Mouse (Mus musculus) thymus, adult 18-20 months (tissue): ENCODE results near the gene Epgn.

ENCODE experiments used
- DNase-seq, 2 experiments: peaks; one replicate each; pipeline ENCODE4 v3.0.0; 2022; ENCODE audit warnings: mixed read lengths in 2 of 2

Epgn gene

DNA sequence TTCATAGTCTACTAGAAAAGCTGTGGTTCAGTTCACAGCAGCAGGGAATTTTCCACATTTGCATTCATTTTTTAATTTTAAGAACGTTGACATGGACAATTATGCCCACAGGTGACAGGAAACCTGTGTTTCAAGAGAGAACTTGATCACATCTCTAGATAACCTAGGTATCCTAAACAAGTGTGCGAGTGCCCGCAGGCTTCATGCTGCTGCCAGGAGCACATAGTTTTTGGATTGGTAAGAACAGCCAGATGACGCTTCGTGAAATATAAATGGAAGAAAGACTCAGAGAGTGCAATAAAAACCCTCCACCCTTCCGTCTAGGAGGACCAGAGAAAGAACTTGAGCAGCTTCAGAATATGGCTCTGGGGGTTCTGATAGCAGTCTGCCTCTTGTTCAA lies at the start of gene Epgn:
Epgn (plus strand) TSS at position 301 of the 400 bp plus-strand sequence.
- no peak for DNase-seq

DNA sequence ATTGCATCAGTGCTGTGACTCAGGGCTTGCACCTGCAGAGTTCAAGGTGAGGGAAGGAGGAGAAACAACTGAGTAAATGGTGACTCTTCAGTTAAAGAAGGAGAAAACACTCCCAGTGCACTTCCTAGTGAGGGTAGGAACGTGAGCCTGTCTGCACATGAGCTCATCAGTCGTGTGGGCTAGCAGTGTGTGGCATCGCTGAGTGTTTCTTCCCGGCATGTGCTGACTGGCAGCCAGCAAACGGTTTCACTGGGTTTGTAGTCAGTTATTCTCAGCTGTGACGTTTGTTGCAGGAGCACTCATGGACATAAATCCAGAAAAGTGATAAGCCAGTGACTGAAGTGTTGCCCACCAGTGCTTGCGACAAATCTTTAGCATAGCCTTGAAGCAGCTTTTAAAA lies 47.0 kb upstream of the Epgn start:
- no peak for DNase-seq

GRCm38 (mm10) chr5:90987605-90988004 lies 39.7 kb upstream of the Epgn start:
- no peak for DNase-seq

- no peak for DNase-seq
These were observed 39.1 kb upstream of the Epgn start for GRCm38 (mm10) chr5:90988149-90988548.

- DNase-seq = no peak
These were observed 38.7 kb upstream of the Epgn start for GRCm38 (mm10) chr5:90988592-90988991.

- no peak for DNase-seq
These were observed 27.3 kb upstream of the Epgn start for GRCm38 (mm10) chr5:90999942-91000341.

DNA sequence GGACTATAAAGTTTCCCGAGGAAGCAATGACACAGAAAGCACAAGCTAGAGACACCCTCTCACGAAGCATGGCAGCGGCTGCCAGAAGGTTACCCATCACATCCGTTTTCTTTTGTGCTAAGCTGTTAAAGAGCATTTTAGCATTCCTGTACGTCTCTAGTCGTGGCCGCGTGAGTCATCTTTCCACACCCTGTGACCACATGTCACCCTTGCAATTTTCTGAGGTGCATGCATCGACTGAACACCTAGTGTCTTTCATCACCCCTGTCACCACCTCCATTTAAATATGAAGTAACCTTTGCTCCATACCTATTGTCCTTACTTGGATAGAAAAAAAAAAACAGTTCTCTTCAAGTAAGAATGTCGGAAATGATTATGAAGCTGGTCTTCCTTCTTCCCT lies 12.0 kb upstream of the Epgn start:
- no peak for DNase-seq

- DNase-seq = no peak
These were observed 4.2 kb upstream of the Epgn start for GRCm38 (mm10) chr5:91023114-91023513.

DNA sequence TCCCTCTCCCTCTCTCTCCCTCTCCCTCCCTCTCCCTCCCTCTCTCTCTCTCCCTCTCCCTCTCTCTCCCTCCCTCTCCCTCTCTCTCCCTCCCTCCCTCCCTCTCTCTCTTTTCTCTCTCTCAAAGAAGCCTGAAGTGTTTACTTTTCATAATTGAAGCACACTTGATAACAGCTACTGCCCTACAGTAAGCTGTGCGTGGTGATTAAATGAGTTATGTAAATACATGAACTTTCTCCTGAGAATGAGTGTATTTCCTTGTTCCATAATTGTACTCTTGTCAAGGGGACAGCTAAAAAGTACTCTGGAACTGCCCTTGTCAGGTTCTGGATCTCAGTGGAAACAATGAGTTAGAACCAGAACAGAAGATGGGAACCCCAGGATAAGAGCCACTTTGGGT lies 576 bp downstream of the Epgn start:
- no peak for DNase-seq

DNA sequence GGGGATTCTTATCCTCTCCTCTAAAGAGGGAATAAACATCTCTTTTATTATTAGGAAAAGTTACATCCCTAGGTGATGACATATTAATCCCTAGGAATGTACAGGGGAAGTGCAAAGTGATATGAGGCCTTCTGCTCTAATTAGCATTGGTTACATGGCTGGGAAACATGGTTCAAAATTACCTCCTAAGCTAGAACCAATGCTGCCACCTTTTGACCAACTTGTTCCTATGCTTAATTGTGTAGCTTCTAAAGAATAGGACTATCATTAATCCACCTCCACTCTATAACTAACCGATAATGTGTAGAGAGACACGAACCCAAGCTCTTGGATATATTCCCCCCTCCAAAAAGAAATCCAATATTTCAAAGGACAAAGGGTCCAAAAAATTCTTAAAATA lies 3.4 kb downstream of the Epgn start:
- no peak for DNase-seq

GRCm38 (mm10) chr5:91035341-91035740 lies 8.1 kb downstream of the Epgn start:
- DNase-seq = no peak

DNA sequence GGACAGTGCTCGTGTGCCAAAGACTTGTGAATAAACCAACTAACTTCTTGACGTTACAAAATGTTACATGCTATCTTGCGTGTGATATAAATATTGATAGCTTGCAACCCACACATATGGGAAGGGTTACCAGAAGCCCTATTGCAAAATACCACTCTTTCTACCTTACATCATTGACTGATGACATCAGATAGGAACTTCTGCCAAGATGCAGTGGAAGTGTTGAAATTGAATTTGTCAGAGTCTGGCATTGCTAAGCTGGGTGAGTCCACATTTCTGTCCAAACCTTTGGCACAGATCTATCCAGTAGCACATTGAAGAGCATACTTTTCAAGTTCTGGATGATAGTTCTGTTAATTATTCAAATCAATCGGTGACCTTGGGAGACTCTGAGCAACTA lies 9.4 kb downstream of the Epgn start:
- DNase-seq = no peak

GRCm38 (mm10) chr5:91037756-91038155 lies 10.5 kb downstream of the Epgn start:
- no peak for DNase-seq

GRCm38 (mm10) chr5:91038547-91038946 lies 11.3 kb downstream of the Epgn start:
- no peak for DNase-seq

DNA sequence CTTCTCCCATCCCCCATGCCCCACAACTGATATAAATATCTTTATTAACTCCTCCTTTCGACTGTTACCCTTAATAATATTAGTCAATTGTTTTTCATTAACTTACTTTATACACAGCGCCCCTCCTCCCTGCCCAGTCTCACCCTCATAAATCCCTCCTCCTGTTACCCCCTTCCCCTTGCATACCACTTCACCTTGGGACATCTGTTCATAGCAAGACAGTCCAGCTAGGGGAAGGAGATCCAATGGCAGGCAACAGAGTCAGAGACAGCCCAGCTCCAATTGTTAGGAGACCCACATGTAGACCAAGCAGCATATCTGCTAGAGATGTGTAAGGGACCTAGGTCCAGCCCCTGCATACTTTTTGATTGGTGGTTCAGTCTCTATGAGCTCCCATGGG lies 11.7 kb downstream of the Epgn start:
- DNase-seq = no peak

GRCm38 (mm10) chr5:91047987-91048386 lies 20.7 kb downstream of the Epgn start:
- no peak for DNase-seq

DNA sequence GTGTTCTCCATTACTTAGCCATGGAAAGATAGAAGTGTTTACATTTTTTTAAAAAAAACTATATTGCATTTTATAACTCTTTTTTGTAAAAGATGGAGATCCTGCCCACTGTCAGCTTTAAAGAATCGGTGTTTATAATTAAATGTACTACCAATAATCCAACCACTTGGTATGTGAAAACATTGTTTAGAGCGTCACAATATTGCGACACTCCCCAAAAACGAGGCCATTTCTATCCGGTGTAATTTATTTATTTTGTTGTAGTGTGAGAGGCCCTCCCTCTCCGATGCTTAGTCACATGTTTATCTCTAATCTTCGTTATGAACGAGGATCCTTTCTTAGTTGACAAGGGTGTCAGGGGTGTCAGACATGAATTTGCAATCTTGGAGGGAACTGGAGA lies 21.1 kb downstream of the Epgn start:
- no peak for DNase-seq

DNA sequence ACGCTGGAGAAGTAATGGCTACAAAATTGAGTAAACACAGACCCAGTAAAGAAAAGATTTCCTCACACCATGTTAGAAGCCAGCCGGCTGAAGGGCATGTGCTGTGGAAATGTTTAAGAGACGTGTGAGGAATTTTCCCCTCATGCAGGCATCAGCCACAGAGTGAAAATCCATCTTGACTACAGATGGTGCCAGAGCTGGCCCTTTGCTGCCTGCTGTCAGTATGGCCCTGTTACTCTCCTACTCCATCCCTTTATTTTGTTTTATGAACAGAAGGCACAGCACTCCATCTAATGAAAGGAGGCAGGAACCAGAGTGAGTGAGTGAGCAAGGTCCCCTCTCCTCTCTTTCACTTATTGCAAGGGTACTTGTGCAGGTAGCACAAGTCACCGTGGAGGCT lies 45.1 kb downstream of the Epgn start:
- no peak for DNase-seq

GRCm38 (mm10) chr5:91073626-91074025 lies 46.4 kb downstream of the Epgn start:
- no peak for DNase-seq

DNA sequence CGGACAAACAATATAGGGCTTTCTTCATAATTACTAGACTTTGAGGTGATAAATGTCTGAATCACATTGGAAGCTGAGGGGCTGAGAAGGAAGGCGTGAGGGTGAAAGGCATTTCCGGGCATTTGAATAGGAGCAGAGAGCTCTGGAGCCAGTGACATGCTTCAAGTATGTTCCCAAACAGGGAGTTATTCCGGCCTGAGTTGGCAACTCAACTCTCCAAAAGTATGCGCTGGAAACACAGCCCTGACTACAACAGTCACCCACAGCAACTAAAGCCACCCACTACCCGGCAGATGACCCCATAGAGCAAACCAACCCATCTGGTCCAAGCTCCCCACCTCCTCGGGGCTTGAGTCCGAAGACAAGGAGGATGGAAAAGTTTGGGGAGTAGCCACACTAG lies 46.8 kb downstream of the Epgn start:
- DNase-seq = no peak

GRCm38 (mm10) chr5:91074450-91074950 lies 47.2 kb downstream of the Epgn start, which contains the start of gene Ereg:
Ereg (plus strand) TSS chr5:91074622.
- DNase-seq = no peak

DNA sequence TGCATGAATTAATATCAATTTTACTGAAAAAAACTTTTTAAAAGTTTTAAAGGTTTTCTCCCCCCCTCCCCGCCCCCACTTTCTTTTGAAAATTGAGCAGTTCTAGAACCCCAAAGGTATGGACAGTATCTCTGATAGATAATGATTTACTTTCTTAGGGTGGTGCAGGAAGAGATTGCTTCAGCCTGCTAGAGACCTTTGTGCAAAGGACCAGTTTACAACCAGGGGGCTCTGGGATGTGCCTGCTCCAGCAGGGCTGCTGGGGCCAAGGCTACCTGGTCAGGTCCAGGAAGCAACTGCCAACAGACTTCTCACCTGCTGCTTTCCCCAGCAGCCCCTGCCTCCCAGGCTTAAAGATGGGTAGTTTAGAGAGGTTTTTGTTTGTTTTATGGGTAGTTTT lies 47.8 kb downstream of the Epgn start:
- no peak for DNase-seq

GRCm38 (mm10) chr5:91083016-91083415 lies 55.8 kb downstream of the Epgn start:
- no peak for DNase-seq
